Mouse (Mus musculus) inflammation-experienced regulatory T-cells (primary cell): ENCODE data around the gene Cd276. TPM values are rescaled to one million over a fixed set of nuclear protein-coding genes. Genes with fewer than 3 reads are reported as not detected.

Source experiments
- polyA plus RNA-seq, 2 experiments: library from polyadenylated mRNA; unstranded; fragments of 100-300 nt; shearing (Covaris generic); gene quantifications; one replicate each; pipeline ENCODE4 v1.2.1; 2017

Cd276 gene
- polyA plus RNA-seq: under 1 TPM; 0.13 to 0.22 TPM

DNA sequence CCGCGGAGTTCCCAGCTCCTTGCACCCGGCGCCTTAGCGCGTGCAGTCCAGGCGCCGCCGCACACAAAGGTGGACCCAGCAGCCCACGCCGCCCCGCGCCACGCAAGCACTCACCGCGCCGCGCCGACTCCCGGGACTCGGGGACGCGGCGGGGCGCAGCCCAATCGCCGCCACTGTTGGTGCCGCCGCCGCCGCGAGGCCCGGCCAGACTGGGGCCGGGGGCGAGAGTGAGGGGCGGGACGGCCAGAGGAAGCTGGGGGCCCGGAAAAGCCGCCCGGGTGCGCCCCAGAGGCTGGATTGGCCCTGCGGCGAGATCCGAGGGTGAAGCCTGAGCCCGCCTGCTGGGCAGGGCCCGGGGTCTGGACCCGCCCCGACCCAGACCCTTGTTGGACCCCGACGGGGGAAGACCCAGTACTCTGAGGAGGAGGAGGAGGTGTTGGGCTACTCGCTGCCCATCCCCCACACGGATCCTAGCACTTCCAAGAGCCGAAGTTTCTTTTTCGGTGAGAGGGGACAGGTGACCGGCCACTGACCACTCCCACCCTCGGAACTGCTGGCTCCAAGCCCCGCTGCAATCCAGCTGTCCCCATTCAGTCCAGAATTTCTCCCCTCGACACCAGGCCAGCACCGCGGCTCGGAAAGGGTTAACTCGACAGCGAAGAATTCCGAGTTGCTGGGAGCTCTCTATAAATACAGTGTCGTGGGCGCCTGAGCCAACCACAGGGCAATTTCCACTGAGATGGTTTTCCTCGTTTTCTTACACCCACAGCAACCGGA is at the start of gene Cd276:
Cd276 (minus strand) TSS at position 530 of the 777 bp plus-strand sequence.

GRCm38 (mm10) chr9:58581958-58582540 is 26.8 kb upstream of the Cd276 start, which contains the start of gene Nptn:
Gene Nptn, plus strand, starts transcription at chr9:58582240.

DNA sequence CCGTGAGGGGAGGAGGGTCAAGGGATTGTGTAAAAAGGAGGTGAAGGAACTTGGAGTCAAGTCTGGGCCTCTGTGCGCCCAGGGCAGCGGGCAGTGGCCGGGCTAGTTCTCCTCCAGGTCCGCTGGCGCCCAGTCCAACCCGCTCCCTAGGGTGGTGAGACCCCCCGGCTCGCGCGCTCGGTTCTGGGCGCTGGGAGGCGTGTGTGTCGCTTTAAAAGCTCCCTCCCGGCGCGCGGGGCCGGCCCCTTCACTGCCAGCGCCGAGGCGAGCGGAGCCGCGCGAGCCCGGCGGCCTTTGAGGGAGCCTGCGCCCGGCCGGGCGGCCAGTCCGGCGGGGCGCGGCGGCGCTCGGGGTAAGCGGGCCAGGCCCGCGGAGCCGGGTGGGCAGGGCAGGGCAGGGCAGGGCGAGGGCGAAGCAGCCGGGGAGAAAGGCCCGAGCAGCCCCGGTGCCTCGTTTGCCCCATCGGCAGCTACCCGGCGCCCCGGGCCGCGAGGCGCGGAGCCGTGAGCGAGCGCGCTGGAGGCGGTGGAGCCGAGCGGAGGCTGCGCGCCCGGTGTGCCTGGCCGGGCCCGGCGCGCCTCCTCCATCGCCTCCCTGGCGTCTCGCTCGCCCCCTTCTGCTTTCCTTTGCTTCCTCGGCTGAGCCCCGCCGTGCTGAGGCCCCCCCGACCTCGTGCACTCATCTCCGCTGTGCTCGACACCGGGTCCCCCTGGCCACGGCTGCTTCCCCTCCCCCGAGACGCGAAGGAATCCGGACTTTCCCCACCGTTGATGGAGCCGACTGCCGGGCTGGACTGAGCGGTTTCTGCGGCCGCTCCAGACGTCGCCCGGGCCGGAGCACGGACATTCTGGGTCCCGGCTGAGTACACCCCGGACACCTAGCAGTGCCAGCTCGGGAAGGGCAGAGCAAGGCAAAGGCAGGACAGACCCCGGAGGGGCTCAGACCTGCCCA is 67.1 kb downstream of the Cd276 start, which contains the start of gene Insyn1:
Insyn1 (plus strand) TSS at position 753 of the 951 bp plus-strand sequence.

Other genes with a start within 250 kb of the Cd276 start
- gene Loxl1, start 242.3 kb downstream of the Cd276 start, polyA plus RNA-seq: under 1 TPM; 0.12 to 0.31 TPM
- not detected for gene Tbc1d21, start 185.0 kb downstream of the Cd276 start, polyA plus RNA-seq
- under 1 TPM in 1 of 2 experiments, not detected in 1; 0.14 TPM for gene Insyn1, start 66.8 kb downstream of the Cd276 start, polyA plus RNA-seq
- gene Nptn, start 26.8 kb upstream of the Cd276 start, polyA plus RNA-seq: 100 to 1,000 TPM in 1 of 2 experiments, 10 to 100 TPM in 1; 76.5 to 109 TPM
- gene Rec114, start 188.5 kb upstream of the Cd276 start, polyA plus RNA-seq: 1 to 10 TPM in 1 of 2 experiments, under 1 TPM in 1; 0.87 to 2.4 TPM